Mouse (Mus musculus) urinary bladder, adult 2 months (tissue): ENCODE results near the gene Bpifb5. TPM values are rescaled to one million over a fixed set of nuclear protein-coding genes. Genes with fewer than 3 reads are reported as not detected.
"Not testable (repeated sequence)": the region's sequence is repeated elsewhere in the genome, so short reads cannot be mapped to it uniquely, and the experiment has no call there.

ENCODE experiments used
- DNase-seq: peaks from one replicate; pipeline ENCODE4 v3.0.0; 2022; ENCODE audit warnings: low spot score
- polyA plus RNA-seq: library from polyadenylated mRNA; depleted of rRNA; stranded (reverse); fragments of >200 nt; gene quantifications from 2 replicates; pipeline ENCODE4 v1.2.3, GENCODE M21; 2012; rRNA removed

Gene Bpifb5
- polyA plus RNA-seq, 1 experiment, result 0.37 TPM

DNA sequence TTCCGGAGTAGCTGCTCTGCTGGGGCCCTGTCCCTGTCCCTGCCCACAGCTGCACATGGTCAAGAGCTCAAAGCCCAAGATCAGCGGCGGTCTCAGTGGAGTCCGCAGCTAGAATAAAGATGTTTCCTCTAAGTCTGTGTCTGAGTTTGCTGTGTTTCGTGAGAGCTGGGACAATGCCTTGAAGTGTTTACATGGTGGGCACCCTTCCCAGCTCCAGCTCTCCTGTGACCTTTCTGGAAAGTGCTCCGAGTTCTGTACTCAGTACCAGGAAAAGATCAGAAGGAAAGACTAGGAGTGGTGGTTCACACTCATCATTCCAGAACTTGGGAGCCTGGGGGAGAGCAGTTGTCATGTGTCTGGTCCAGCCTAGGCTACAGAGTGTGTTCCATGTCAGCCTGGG lies 17.2 kb downstream of the Bpifb5 start:
- no peak for DNase-seq

DNA sequence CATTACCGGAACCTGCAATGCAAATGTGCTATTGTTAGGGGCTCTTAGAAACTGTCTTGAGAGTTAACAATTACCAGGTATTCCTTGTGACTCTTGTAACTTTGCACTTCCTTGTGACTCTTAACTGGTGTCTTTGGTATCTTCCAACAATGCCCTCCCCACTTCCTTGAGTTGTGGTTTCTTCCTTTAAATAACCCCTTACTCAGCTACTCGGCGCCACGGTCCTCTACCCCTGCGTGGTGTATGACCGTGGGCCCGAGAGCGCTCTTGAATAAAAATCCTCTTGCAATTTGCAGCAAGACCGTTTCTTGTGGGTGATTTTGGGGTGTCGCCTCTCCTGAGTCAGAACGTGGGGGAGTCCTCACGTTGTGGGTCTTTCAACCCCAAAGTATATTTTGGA lies 19.2 kb downstream of the Bpifb5 start:
- not testable (repeated sequence) for DNase-seq

DNA sequence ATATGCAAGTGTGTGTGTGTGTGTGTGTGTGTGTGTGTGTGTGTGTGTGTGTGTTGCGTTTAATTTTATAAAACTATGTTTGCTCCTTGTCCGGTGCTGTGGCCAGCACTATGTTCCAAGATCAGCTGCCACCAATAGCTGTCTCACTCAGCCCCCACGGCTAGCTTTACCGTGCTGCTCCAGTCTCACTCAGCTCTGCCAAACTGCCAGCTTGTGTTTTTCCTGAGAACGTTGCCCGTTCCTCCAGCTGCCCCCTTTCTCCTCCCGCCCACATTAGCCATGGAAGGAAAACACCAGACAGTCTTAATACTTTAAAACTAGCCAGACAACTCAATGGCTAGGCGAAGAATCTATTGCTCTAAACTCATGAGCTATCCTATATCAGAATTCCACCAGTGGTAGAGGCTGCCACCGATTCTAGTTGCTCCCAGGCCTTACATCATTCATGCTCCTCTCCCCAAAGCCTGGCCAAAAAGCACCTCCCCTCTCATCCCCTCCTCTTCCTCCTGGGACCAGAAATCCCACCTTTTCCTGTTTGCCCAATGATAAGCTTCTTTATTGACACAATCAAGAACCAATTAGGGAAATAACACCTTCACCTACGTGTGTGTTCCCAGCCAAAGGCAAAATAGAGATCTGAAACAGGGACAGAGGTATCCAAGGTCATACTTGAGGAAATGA lies 20.0 kb downstream of the Bpifb5 start:
- DNase-seq, result no peak

DNA sequence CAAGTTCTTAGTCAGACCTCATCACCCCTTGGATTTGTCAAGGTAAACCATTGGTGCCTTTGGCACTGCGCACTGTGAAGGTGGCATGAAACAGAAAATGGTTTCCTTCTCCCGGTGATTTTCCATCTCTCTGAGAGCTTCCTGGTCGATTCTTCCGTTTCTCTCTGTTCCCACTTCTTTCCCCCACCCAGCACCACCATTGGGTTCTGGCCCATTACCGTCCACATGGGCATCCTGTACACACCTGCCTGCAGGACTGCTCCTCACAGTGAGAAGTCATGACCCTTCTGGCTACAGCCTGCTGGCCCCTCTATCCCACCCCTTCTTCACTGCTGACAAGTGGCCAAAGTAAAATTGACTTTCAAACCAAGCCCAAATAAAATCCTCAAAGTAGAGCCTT lies 21.8 kb downstream of the Bpifb5 start:
- DNase-seq, result no peak

DNA sequence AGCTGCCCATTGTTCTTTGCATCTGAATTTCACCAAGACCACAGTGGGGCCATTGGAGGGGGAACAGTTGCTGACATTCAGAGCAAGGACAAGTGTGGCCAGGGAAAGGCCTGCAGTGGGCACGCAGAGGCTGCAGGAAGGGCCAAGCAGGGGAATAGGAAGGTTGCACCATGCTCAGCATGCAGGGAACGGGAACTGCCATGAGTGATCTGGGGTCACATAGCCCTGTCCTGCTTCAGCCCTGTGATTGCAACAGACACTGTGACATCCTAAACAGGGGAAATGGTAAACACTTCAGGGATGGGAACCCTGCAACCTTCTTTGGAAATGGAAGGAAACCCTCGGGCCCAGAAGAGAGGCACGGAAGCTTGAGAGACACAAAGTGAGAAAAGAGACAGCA lies 31.7 kb downstream of the Bpifb5 start:
- DNase-seq, result not testable (repeated sequence)

DNA sequence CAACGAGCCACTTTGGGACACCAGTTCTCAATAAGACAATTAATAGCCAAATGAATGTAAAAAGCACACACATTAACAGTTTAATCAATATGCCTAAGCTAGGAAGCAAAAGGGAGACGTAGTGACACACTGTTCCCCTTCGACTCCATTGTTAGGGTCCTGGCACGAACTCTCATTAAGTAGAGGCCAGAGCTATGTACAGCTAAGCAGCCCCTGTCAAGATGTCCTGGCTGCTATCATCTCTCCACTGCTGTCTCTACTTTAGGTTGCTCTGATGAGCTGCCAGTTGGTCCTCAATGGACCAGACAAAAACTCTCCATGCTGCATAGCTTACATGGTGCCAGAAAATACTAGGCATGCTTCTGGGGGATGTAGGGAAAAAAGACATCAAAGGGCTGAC lies 32.2 kb downstream of the Bpifb5 start:
- DNase-seq, result no peak

DNA sequence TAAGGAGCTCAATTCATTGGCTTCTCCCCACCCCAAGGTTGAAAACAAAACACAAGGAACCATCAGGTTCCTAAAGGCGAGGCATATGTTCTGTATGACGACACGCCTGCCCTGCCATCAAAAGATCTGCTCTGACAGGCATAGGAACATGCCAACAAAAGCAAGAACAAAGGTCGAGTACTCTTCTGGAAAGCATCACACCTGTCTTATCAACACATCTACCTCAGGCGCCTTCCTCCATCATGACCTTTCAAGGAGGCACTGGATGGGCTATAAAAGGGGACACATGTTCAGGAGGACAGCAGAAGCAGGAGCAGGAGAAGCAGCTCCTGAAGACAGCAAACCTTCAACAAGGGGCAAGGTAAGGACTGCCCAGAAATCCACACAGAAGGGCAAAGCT lies 34.0 kb downstream of the Bpifb5 start, which contains the start of gene Bpifb9a:
TSS of gene Bpifb9a (plus strand) at position 301 of the 400 bp plus-strand sequence.
- DNase-seq, result not testable (repeated sequence)

DNA sequence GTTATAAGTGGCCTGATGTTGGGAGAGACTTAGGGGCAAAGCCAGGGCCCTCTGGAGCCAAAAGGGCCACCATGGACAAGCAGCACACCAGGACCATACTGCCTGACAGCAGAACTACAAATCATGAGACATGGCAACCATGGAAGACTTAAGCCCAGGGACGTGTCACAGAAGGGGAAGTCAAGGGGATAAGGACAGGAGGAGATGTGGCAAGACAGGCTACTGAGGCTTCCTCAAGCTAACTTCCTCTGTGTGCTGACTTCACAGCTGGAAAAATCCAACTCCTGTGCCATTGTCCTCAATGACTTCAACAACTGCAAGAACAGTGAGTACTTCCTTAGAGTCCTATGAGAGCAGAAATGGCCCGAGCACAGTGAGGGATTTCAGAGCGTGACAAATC lies 40.9 kb downstream of the Bpifb5 start:
- not testable (repeated sequence) for DNase-seq

Other genes with a start within 250 kb of the Bpifb5 start
- gene Bpifa6, start 248.8 kb upstream of the Bpifb5 start, polyA plus RNA-seq, result 0.11 TPM in 1 of 2 replicates, not detected in the other
- not detected in 2 replicates for gene Bpifa2, start 215.5 kb upstream of the Bpifb5 start, polyA plus RNA-seq
- not detected in 2 replicates for gene Bpifa3, start 93.4 kb upstream of the Bpifb5 start, polyA plus RNA-seq
- gene Bpifa1, start 80.9 kb upstream of the Bpifb5 start, polyA plus RNA-seq, result not detected in 2 replicates
- gene Bpifa5, start 61.1 kb upstream of the Bpifb5 start, polyA plus RNA-seq, result not detected in 2 replicates
- gene Bpifb1, start 32.9 kb upstream of the Bpifb5 start, polyA plus RNA-seq, result not detected in 2 replicates
- not detected in 2 replicates for gene Bpifb9a, start 34.1 kb downstream of the Bpifb5 start, polyA plus RNA-seq
- gene Bpifb9b, start 83.5 kb downstream of the Bpifb5 start, polyA plus RNA-seq, result not detected in 2 replicates
- gene Cdk5rap1, start 149.3 kb downstream of the Bpifb5 start, polyA plus RNA-seq, result 16.9 and 25.0 TPM in 2 replicates
- 16.5 and 17.7 TPM in 2 replicates for gene Snta1, start 184.4 kb downstream of the Bpifb5 start, polyA plus RNA-seq
- 16.2 and 16.6 TPM in 2 replicates for gene Cbfa2t2, start 212.7 kb downstream of the Bpifb5 start, polyA plus RNA-seq